Mouse (Mus musculus) ES-Bruce4 (cell line): Measurements from ENCODE around the gene Filip1l.

Experiments
- CTCF ChIP-seq: IDR thresholded peaks from one replicate; pipeline ENCODE4 v1.8.1; 2011; ENCODE audit warnings: low read depth, low read length
- EP300 ChIP-seq: IDR thresholded peaks from 2 replicates; pipeline ENCODE4 v1.6.1; 2011; ENCODE audit warnings: low read depth, low read length; ENCODE audit not compliant: insufficient read depth
- POLR2A ChIP-seq: IDR thresholded peaks from one replicate; pipeline ENCODE4 v1.8.1; 2011; ENCODE audit warnings: low read length; ENCODE audit not compliant: insufficient read depth

GRCm38 (mm10) chr16:57317882-57318636 is 34.8 kb upstream of the Filip1l start:
- TF ChIP-seq POLR2A (no peak), EP300 (no peak), CTCF (no peak)
